8 mouse cellular contexts compared by ENCODE assay signal in the genomic region with DNA sequence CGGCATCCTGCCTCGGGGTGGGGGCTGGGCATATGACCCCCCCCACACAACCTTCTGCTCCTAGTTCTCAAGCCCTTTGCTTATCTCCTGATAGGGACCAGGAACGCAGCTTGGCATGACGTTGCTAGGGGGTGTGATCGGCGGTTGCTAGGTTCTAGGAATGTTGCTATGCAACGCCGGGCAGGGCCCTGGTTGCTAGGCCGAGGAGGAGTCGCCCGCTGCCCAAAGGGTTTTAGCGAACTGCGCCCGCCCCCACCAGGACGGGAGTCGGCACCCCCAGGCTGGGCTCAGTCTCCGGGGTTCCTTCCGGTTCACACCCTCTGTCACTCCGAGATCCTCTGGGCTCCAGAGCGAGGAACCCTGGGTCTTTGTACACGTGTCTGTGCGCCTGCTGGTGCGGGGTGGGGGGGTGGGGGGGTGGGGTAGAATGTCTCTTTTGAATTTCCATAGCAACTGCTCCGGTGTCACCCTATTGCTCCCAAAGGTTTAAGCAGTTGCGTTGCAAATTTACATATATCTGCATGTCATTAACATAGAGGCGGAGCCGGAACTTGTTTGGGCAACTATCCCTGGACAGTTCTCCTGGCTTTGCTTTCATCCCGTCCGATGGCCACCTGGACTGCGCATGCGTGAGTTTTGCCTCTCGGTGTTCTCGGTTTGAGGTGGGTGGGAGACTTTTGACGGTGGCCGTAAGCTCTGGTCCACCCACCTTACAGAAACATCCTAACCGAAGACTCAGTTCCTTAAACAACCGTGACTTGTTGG. TPM values are rescaled to one million over a fixed set of nuclear protein-coding genes. Genes with fewer than 3 reads are reported as not detected.
A peak's percentile ranks its signal among the peaks of the same experiment; 100 is the strongest.
DNase-seq lines count a peak whose midpoint lies in the region; ATAC-seq and TF ChIP-seq lines count a peak whose summit lies in the region.

No protein-coding gene starts in this region.

- 4% methylated on average over 37 of the region's 37 CpGs for WGBS in cerebellum, adult 2 months
- WGBS in hindbrain, embryonic 11.5 days = 1% methylated on average over 37 of the region's 37 CpGs
- 2% methylated on average over 37 of the region's 37 CpGs for WGBS in lung, embryonic 14.5 days
- WGBS in neural tube, embryonic 15.5 days = under 1% methylated on average over 37 of the region's 37 CpGs

- no peak overlapping the region for H3K9ac ChIP-seq in hindbrain, embryonic 11.5 days (ENCODE audit: low read depth, low read length)
- no peak overlapping the region for H3K9ac ChIP-seq in lung, embryonic 14.5 days
- H3K9ac ChIP-seq in neural tube, embryonic 15.5 days (replicated peaks) = peak overlapping the region; percentile 53

- H3K36me3 ChIP-seq in hindbrain, embryonic 11.5 days (ENCODE audit: control insufficient read depth, insufficient read depth, low read length) = no peaks in the 10 kb centered on the region
- no peaks in the 10 kb centered on the region for H3K36me3 ChIP-seq in lung, embryonic 14.5 days (ENCODE audit: insufficient read depth)
- no peaks in the 10 kb centered on the region for H3K36me3 ChIP-seq in neural tube, embryonic 15.5 days

- TF ChIP-seq CTCF in cerebellum, adult 2 months (IDR thresholded peaks at IDR 0.05; ENCODE audit: borderline replicate concordance, insufficient read depth, low read depth, low read length) = no peak
- no peak for TF ChIP-seq CTCF in lung, embryonic 14.5 days (IDR thresholded peaks at IDR 0.05; ENCODE audit: low read depth)

- no peaks in the 10 kb centered on the region for H3K4me1 ChIP-seq in cerebellum, adult 2 months (ENCODE audit: control insufficient read depth, insufficient read depth, low read length)
- peaks cover 5% of the 10 kb centered on the region for H3K4me1 ChIP-seq in hindbrain, embryonic 11.5 days (replicated peaks; ENCODE audit: control insufficient read depth, insufficient read depth, low read length)
- H3K4me1 ChIP-seq in lung, embryonic 14.5 days (ENCODE audit: insufficient read depth) = no peaks in the 10 kb centered on the region
- H3K4me1 ChIP-seq in neural tube, embryonic 15.5 days = peaks cover 28% of the 10 kb centered on the region

- peak; percentile 90 for ATAC-seq in hindbrain, embryonic 11.5 days (ENCODE audit: low FRiP score)
- ATAC-seq in lung, embryonic 14.5 days (ENCODE audit: insufficient read depth) = peak; percentile 74
- ATAC-seq in neural tube, embryonic 15.5 days (ENCODE audit: low FRiP score) = peak; percentile 79

- TF ChIP-seq POLR2A in cerebellum, adult 2 months (IDR thresholded peaks at IDR 0.05; ENCODE audit: borderline replicate concordance, insufficient read depth, low read length) = no peak

- no peaks in the 10 kb centered on the region for H3K9me3 ChIP-seq in hindbrain, embryonic 11.5 days (ENCODE audit: control insufficient read depth, low read length)
- H3K9me3 ChIP-seq in lung, embryonic 14.5 days (ENCODE audit: low read depth, low read length) = no peaks in the 10 kb centered on the region
- no peaks in the 10 kb centered on the region for H3K9me3 ChIP-seq in neural tube, embryonic 15.5 days (replicated peaks)

- no peaks in the 10 kb centered on the region for H3K27me3 ChIP-seq in cerebellum, adult 2 months (ENCODE audit: control insufficient read depth, insufficient read depth, low read length)
- no peaks in the 10 kb centered on the region for H3K27me3 ChIP-seq in hindbrain, embryonic 11.5 days (ENCODE audit: control insufficient read depth, insufficient read depth, low read length)
- H3K27me3 ChIP-seq in lung, embryonic 14.5 days (ENCODE audit: insufficient read depth, low read length) = peaks cover 11% of the 10 kb centered on the region; the same call in 1 of the 2 replicates
- no peaks in the 10 kb centered on the region for H3K27me3 ChIP-seq in neural tube, embryonic 15.5 days (replicated peaks)

- H3K4me2 ChIP-seq in hindbrain, embryonic 11.5 days (replicated peaks; ENCODE audit: low read depth, low read length) = peak overlapping the region; percentile 83
- H3K4me2 ChIP-seq in lung, embryonic 14.5 days = peak overlapping the region; percentile 84
- peak overlapping the region; percentile 94 for H3K4me2 ChIP-seq in neural tube, embryonic 15.5 days

- peak overlapping the region; percentile 45 for H3K4me3 ChIP-seq in cerebellum, adult 2 months (replicated peaks; ENCODE audit: insufficient read depth, low read depth, low read length)
- peak overlapping the region; percentile 35 for H3K4me3 ChIP-seq in hindbrain, embryonic 11.5 days (ENCODE audit: low read depth, low read length)
- H3K4me3 ChIP-seq in lung, embryonic 14.5 days (ENCODE audit: low read depth, low read length) = peak overlapping the region; percentile 39
- H3K4me3 ChIP-seq in neural tube, embryonic 15.5 days (replicated peaks) = peak overlapping the region; percentile 46

- H3K27ac ChIP-seq in cerebellum, adult 2 months (ENCODE audit: insufficient read depth, low read length) = no peak overlapping the region
- H3K27ac ChIP-seq in hindbrain, embryonic 11.5 days (ENCODE audit: low read depth, low read length) = peak overlapping the region; percentile 70
- no peak overlapping the region for H3K27ac ChIP-seq in lung, embryonic 14.5 days (ENCODE audit: low read depth)
- peak overlapping the region; percentile 80 for H3K27ac ChIP-seq in neural tube, embryonic 15.5 days (replicated peaks)

- DNase-seq in NIH3T3 (ENCODE audit: low read depth) = peak; percentile 59
- peak; percentile 67 to 69 for DNase-seq in cerebellum, adult 2 months
- DNase-seq in forelimb bud, embryonic 11.5 days (ENCODE audit: low read depth, low spot score) = peak; percentile 65
- peak; percentile 91 for DNase-seq in hindbrain, embryonic 11.5 days (ENCODE audit: low spot score)
- DNase-seq in layer of hippocampus, adult 9-11 months = peak; percentile 89
- DNase-seq in lung, embryonic 14.5 days = peak; percentile 82
- peak; percentile 42 to 61 for DNase-seq in thymus, postnatal 36 days

RNA-seq across cellular contexts. Expression of a gene that starts 24.3 kb away (rescaled TPM):
- 116 and 130 TPM in 2 replicates for polyA plus RNA-seq in cerebellum, adult 2 months (2012; rRNA removed)
- 4.5 and 6.3 TPM in 2 replicates for polyA plus RNA-seq in hindbrain, embryonic 11.5 days (2014; fragmentation: Nextera tagmentation; extraction: Ambion mirVana)
- polyA plus RNA-seq in lung, embryonic 14.5 days (2014; fragmentation: Nextera tagmentation; extraction: Ambion mirVana) = 2.0 TPM in 2 replicates
- polyA plus RNA-seq in neural tube, embryonic 15.5 days (2015; fragmentation: Nextera tagmentation; extraction: Ambion mirVana) = 11.9 and 15.5 TPM in 2 replicates

RNA-seq across cellular contexts. Expression of a gene that starts 31.3 kb away (rescaled TPM):
- 0.27 and 0.29 TPM in 2 replicates for polyA plus RNA-seq in cerebellum, adult 2 months (2012; rRNA removed)
- polyA plus RNA-seq in hindbrain, embryonic 11.5 days (2014; fragmentation: Nextera tagmentation; extraction: Ambion mirVana) = 0.08 TPM in 1 of 2 replicates, not detected in the other
- 0.05 TPM in 1 of 2 replicates, not detected in the other for polyA plus RNA-seq in lung, embryonic 14.5 days (2014; fragmentation: Nextera tagmentation; extraction: Ambion mirVana)
- polyA plus RNA-seq in neural tube, embryonic 15.5 days (2015; fragmentation: Nextera tagmentation; extraction: Ambion mirVana) = 0.06 TPM in 1 of 2 replicates, not detected in the other

Comparison
In these comparisons a context has a peak if more than half of its experiments do, and no peak if none do; other contexts are left out.
1. H3K27ac ChIP-seq: peak in hindbrain, embryonic 11.5 days (single experiment) and neural tube, embryonic 15.5 days (single experiment); none in cerebellum, adult 2 months (single experiment) and lung, embryonic 14.5 days (single experiment).
2. Peak in every context shown above with its lines, with median percentiles within 50 percentile points of each other: DNase-seq, H3K4me3 ChIP-seq, ATAC-seq and H3K4me2 ChIP-seq.